ENCODE assay signal across 21 mouse cellular contexts in the genomic region with DNA sequence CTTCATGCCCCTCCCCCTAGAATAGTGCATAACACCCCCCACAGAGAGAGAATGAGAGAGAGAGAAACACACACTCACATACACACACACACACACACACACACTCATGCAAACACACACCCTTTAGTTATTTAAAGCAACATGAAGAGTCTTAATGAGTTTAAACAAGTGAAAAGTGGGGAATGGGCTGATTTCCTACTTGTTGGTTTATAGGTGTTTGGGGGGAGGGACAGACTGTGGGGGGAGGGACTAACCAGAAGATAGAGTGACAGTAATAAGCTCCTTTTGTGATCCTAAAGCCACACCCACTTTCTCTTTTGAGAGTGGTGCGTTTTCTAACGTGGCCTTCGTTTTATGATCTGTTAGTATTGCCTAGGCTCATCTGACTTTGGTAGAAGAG. TPM values are rescaled to one million over a fixed set of nuclear protein-coding genes. Genes with fewer than 3 reads are reported as not detected.
DNase-seq lines count a peak whose midpoint lies in the region; ATAC-seq and TF ChIP-seq lines count a peak whose summit lies in the region.
"Had no signal": no experiment of that assay in that cellular context is flagged by ENCODE, and none has a peak within 500 bp of the region (broad histone marks: within the 10 kb centered on the region; RNA-seq: fewer than 3 reads in every experiment).

Trpc7 (minus strand) TSS at position 101 of the 400 bp plus-strand sequence.

- H3K27ac ChIP-seq in layer of hippocampus, adult 2 months, result no peak within 1 kb of the TSS
- peak within 1 kb of the TSS; percentile 13; the same call in 1 of the 2 replicates for H3K27ac ChIP-seq in forebrain, embryonic 15.5 days (replicated peaks)
- no peak within 1 kb of the TSS for H3K27ac ChIP-seq in hindbrain, postnatal 0 days
- no peak within 1 kb of the TSS for H3K27ac ChIP-seq in neural tube, embryonic 14.5 days (ENCODE audit: low read depth, low read length)
- H3K27ac ChIP-seq in kidney, embryonic 14.5 days (ENCODE audit: low read depth, low read length), result no peak within 1 kb of the TSS
- H3K27ac ChIP-seq: heart, embryonic 13.5 days; limb, embryonic 15.5 days had no signal

- H3K9me3 ChIP-seq in forebrain, embryonic 15.5 days, result no peaks in the 10 kb centered on the region
- no peaks in the 10 kb centered on the region for H3K9me3 ChIP-seq in hindbrain, postnatal 0 days (ENCODE audit: low read length)
- H3K9me3 ChIP-seq in neural tube, embryonic 14.5 days (ENCODE audit: control insufficient read depth, low read length), result no peaks in the 10 kb centered on the region
- H3K9me3 ChIP-seq in kidney, embryonic 14.5 days (ENCODE audit: control insufficient read depth, low read length), result no peaks in the 10 kb centered on the region
- H3K9me3 ChIP-seq: heart, embryonic 13.5 days; limb, embryonic 15.5 days had no signal

- peak within 1 kb of the TSS; percentile 43 for H3K4me3 ChIP-seq in layer of hippocampus, adult 2 months
- peak within 1 kb of the TSS; percentile 33 for H3K4me3 ChIP-seq in forebrain, embryonic 15.5 days
- peak within 1 kb of the TSS; percentile 36 for H3K4me3 ChIP-seq in hindbrain, postnatal 0 days (ENCODE audit: low read length)
- H3K4me3 ChIP-seq in neural tube, embryonic 14.5 days (ENCODE audit: low read depth, low read length), result peak within 1 kb of the TSS; percentile 29
- H3K4me3 ChIP-seq in kidney, embryonic 14.5 days (ENCODE audit: low read length), result no peak within 1 kb of the TSS
- H3K4me3 ChIP-seq: erythroblast, embryonic 14.5 days; heart, embryonic 13.5 days; limb, embryonic 15.5 days had no signal

- no peaks in the 10 kb centered on the region for H3K4me1 ChIP-seq in forebrain, embryonic 15.5 days
- no peaks in the 10 kb centered on the region for H3K4me1 ChIP-seq in hindbrain, postnatal 0 days (ENCODE audit: insufficient read depth, low read length)
- no peaks in the 10 kb centered on the region for H3K4me1 ChIP-seq in neural tube, embryonic 14.5 days (ENCODE audit: control insufficient read depth, insufficient read depth, low read length)
- no peaks in the 10 kb centered on the region for H3K4me1 ChIP-seq in kidney, embryonic 14.5 days (ENCODE audit: control insufficient read depth, insufficient read depth, low read length)
- H3K4me1 ChIP-seq: heart, embryonic 13.5 days; limb, embryonic 15.5 days had no signal

- WGBS in forebrain, embryonic 15.5 days, result 74% methylated on average over 3 of the region's 3 CpGs
- WGBS in hindbrain, postnatal 0 days, result 63% methylated on average over 3 of the region's 3 CpGs
- 54% methylated on average over 3 of the region's 3 CpGs for WGBS in neural tube, embryonic 14.5 days
- 54% methylated on average over 3 of the region's 3 CpGs for WGBS in kidney, embryonic 14.5 days

- no peaks in the 10 kb centered on the region for H3K27me3 ChIP-seq in forebrain, embryonic 15.5 days
- no peaks in the 10 kb centered on the region for H3K27me3 ChIP-seq in hindbrain, postnatal 0 days (ENCODE audit: insufficient read depth, low read length)
- no peaks in the 10 kb centered on the region for H3K27me3 ChIP-seq in neural tube, embryonic 14.5 days (ENCODE audit: control insufficient read depth, insufficient read depth, low read length)
- no peaks in the 10 kb centered on the region for H3K27me3 ChIP-seq in kidney, embryonic 14.5 days (ENCODE audit: control insufficient read depth, insufficient read depth, low read length)

- DNase-seq in layer of hippocampus, adult 2 months (ENCODE audit: low spot score in 2 of 2), result no peak
- no peak for DNase-seq in layer of hippocampus, adult 8-10 months (ENCODE audit: low spot score in 2 of 2)
- DNase-seq in hindbrain, postnatal 0 days (ENCODE audit: low spot score), result no peak
- DNase-seq in urinary bladder, postnatal 36 days (ENCODE audit: low spot score in 2 of 2), result no peak
- no peak for DNase-seq in ovary, postnatal 10 days (ENCODE audit: low spot score)
- DNase-seq: B cell, adult 2 months; cerebellum, adult 11 months; kidney, adult 11 months; thymus, adult 18-20 months had no signal

- peak within 1 kb of the TSS; percentile 37 for H3K4me2 ChIP-seq in forebrain, embryonic 15.5 days (replicated peaks)
- peak within 1 kb of the TSS; percentile 39 for H3K4me2 ChIP-seq in hindbrain, postnatal 0 days (ENCODE audit: low read depth, low read length)
- peak within 1 kb of the TSS; percentile 46 for H3K4me2 ChIP-seq in neural tube, embryonic 14.5 days (ENCODE audit: low read depth, low read length)
- H3K4me2 ChIP-seq in kidney, embryonic 14.5 days (replicated peaks; ENCODE audit: low read depth, low read length), result no peak within 1 kb of the TSS
- H3K4me2 ChIP-seq: heart, embryonic 13.5 days; limb, embryonic 15.5 days had no signal

- H3K9ac ChIP-seq in forebrain, embryonic 15.5 days (replicated peaks), result peak within 1 kb of the TSS; percentile 26; the same call in 1 of the 2 replicates
- peak within 1 kb of the TSS; percentile 40 for H3K9ac ChIP-seq in hindbrain, postnatal 0 days (replicated peaks; ENCODE audit: low read length)
- H3K9ac ChIP-seq in neural tube, embryonic 14.5 days (replicated peaks; ENCODE audit: low read depth, low read length), result peak within 1 kb of the TSS; percentile 28; the same call in 1 of the 2 replicates
- no peak within 1 kb of the TSS for H3K9ac ChIP-seq in kidney, embryonic 14.5 days (ENCODE audit: low read depth, low read length)
- H3K9ac ChIP-seq: heart, embryonic 13.5 days; limb, embryonic 15.5 days had no signal

- H3K36me3 ChIP-seq in forebrain, embryonic 15.5 days, result no peaks in the 10 kb centered on the region
- no peaks in the 10 kb centered on the region for H3K36me3 ChIP-seq in hindbrain, postnatal 0 days (ENCODE audit: insufficient read depth, low read length)
- no peaks in the 10 kb centered on the region for H3K36me3 ChIP-seq in neural tube, embryonic 14.5 days (ENCODE audit: control insufficient read depth, insufficient read depth, low read length)
- H3K36me3 ChIP-seq in kidney, embryonic 14.5 days (ENCODE audit: control insufficient read depth, insufficient read depth, low read length), result no peaks in the 10 kb centered on the region
- H3K36me3 ChIP-seq: heart, embryonic 13.5 days; limb, embryonic 15.5 days had no signal

- TF ChIP-seq CTCF in layer of hippocampus, adult 2 months (conservative IDR thresholded peaks at IDR 0.05), result no peak
- TF ChIP-seq CTCF in hindbrain, postnatal 0 days (IDR thresholded peaks at IDR 0.05; ENCODE audit: low read depth), result no peak

- no peak for ATAC-seq in forebrain, embryonic 15.5 days (replicated peaks)
- ATAC-seq in hindbrain, postnatal 0 days, result no peak
- no peak for ATAC-seq in neural tube, embryonic 14.5 days (ENCODE audit: low read depth)
- ATAC-seq in kidney, embryonic 14.5 days (ENCODE audit: low FRiP score, low TSS enrichment), result no peak

RNA-seq across cellular contexts. Expression of gene Trpc7, which starts in this region (rescaled TPM):
- 1 to 10 TPM; 1.6 to 2.5 TPM for total RNA-seq in layer of hippocampus, adult 2 months (2021)
- total RNA-seq in layer of hippocampus, adult 8-10 months (2022), result 1 to 10 TPM; 1.7 to 3.0 (median 2.3) TPM
- polyA plus RNA-seq in forebrain, embryonic 15.5 days (2015; fragmentation: Nextera tagmentation; extraction: Ambion mirVana), result 3.7 and 3.9 TPM in 2 replicates
- 9.6 TPM in 2 replicates for total RNA-seq in hindbrain, postnatal 0 days (2014; rRNA removed)
- 3.3 and 3.8 TPM in 2 replicates for polyA plus RNA-seq in hindbrain, postnatal 0 days (2015; fragmentation: Nextera tagmentation; extraction: Ambion mirVana)
- polyA plus RNA-seq in neural tube, embryonic 14.5 days (2014; fragmentation: Nextera tagmentation; extraction: Ambion mirVana), result 3.1 and 4.9 TPM in 2 replicates
- polyA plus RNA-seq in kidney, embryonic 14.5 days (2014; fragmentation: Nextera tagmentation; extraction: Ambion mirVana), result 0.14 TPM in 1 of 2 replicates, not detected in the other
- total RNA-seq: heart, postnatal 36 days; neutrophil, adult 5-6 weeks had no signal
- polyA plus RNA-seq: erythroblast, embryonic 14.5 days; gonadal fat pad, adult 2 months; lung, adult 2 months; stomach, embryonic 14.5 days; urinary bladder, adult 2 months had no signal
